Mouse (Mus musculus): ENCODE results near the gene Tmem171.
A peak's percentile ranks its signal among the peaks of the same experiment; 100 is the strongest.

Tmem171 gene

GRCm38 (mm10) chr13:98694773-98695314 is at the start of gene Tmem171:
Gene Tmem171 (minus strand): TSS chr13:98694834.
- DNase-seq: peak; percentile 49 to 65

GRCm38 (mm10) chr13:98743829-98744228 is 49.2 kb upstream of the Tmem171 start:
- DNase-seq: no peak

GRCm38 (mm10) chr13:98743214-98743613 is 48.6 kb upstream of the Tmem171 start:
- DNase-seq: no peak

- DNase-seq: no peak
Measured at GRCm38 (mm10) chr13:98738213-98738612, 43.6 kb upstream of the Tmem171 start.

- DNase-seq: peak; percentile 16 to 41
Measured at GRCm38 (mm10) chr13:98733292-98733691, 38.7 kb upstream of the Tmem171 start.

- DNase-seq: peak in 1 of 2 experiments; percentile 21
Measured at GRCm38 (mm10) chr13:98729271-98730062, 34.8 kb upstream of the Tmem171 start.

- DNase-seq: peak; percentile 19 to 44
Measured at GRCm38 (mm10) chr13:98726494-98726893, 31.9 kb upstream of the Tmem171 start.

GRCm38 (mm10) chr13:98723430-98723829 is 28.8 kb upstream of the Tmem171 start:
- DNase-seq: no peak

GRCm38 (mm10) chr13:98722296-98722695 is 27.7 kb upstream of the Tmem171 start:
- DNase-seq: no peak

GRCm38 (mm10) chr13:98716176-98716575 is 21.5 kb upstream of the Tmem171 start:
- DNase-seq: no peak

- no peak for DNase-seq
Measured at GRCm38 (mm10) chr13:98715443-98715990, 20.9 kb upstream of the Tmem171 start.

GRCm38 (mm10) chr13:98710655-98711054 is 16.0 kb upstream of the Tmem171 start:
- DNase-seq: no peak

- no peak for DNase-seq
Measured at GRCm38 (mm10) chr13:98710236-98710635, 15.6 kb upstream of the Tmem171 start.

GRCm38 (mm10) chr13:98705501-98705900 is 10.9 kb upstream of the Tmem171 start:
- no peak for DNase-seq

GRCm38 (mm10) chr13:98703786-98704185 is 9.2 kb upstream of the Tmem171 start:
- no peak for DNase-seq

GRCm38 (mm10) chr13:98702361-98702760 is 7.7 kb upstream of the Tmem171 start:
- no peak for DNase-seq

- no peak for DNase-seq
Measured at GRCm38 (mm10) chr13:98701309-98701675, 6.7 kb upstream of the Tmem171 start.

- DNase-seq: no peak
Measured at GRCm38 (mm10) chr13:98700661-98701308, 6.2 kb upstream of the Tmem171 start.

GRCm38 (mm10) chr13:98699982-98700540 is 5.4 kb upstream of the Tmem171 start:
- DNase-seq: no peak

- DNase-seq: no peak
Measured at GRCm38 (mm10) chr13:98699051-98699744, 4.6 kb upstream of the Tmem171 start.

GRCm38 (mm10) chr13:98696716-98697115 is 2.1 kb upstream of the Tmem171 start:
- no peak for DNase-seq

GRCm38 (mm10) chr13:98695546-98695945 is 912 bp upstream of the Tmem171 start:
- no peak for DNase-seq

GRCm38 (mm10) chr13:98693316-98693715 is 1.3 kb downstream of the Tmem171 start:
- no peak for DNase-seq

Data from cerebellum, postnatal 10 days (tissue).